Mouse (Mus musculus): ENCODE measurements around the gene Maats1. TPM values are rescaled to one million over a fixed set of nuclear protein-coding genes. Genes with fewer than 3 reads are reported as not detected.

The Maats1 gene
- under 1 TPM; 0.10 TPM for total RNA-seq (2021)
- long read RNA-seq, experiment 1: 0 reads
- long read RNA-seq, experiment 2: 0 reads

GRCm38 (mm10) chr16:38341396-38342324 is at the start of gene Maats1:
Gene Maats1 (minus strand): TSS chr16:38342143.
- intact Hi-C loops (cut with DNase I): no loop called here
- DNase-seq: peak; percentile 76 to 82

DNA sequence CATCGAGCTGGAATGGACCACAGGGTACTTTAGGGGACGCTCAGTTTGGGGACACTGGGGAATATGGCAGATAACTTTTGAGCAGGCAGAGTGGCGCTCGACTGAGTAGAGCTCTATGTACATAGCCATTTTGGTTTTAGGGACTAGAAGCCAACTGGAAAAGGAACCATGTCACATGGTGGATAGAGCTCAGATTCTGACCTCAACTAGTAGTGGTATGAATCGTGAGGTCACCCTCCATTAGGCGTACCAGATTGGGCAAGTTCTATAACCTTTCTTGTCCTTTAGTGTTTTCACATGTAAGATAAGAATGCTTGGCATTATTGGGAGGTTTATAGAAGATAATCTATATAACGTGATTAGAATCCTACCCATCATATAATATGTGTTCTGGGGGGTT is 48.4 kb upstream of the Maats1 start:
- intact Hi-C loops (cut with DNase I): loop anchor here (5.0 kb wide), 1 partner anchor 92 kb away; no protein-coding TSS in a partner anchor
- DNase-seq: no peak

- intact Hi-C loops (cut with DNase I): no loop called here
- DNase-seq: no peak
These were observed 47.4 kb upstream of the Maats1 start for GRCm38 (mm10) chr16:38389284-38389893.

- DNase-seq: no peak
- intact Hi-C loops (cut with DNase I): no loop called here
These were observed 46.8 kb upstream of the Maats1 start for GRCm38 (mm10) chr16:38388757-38389156.

- intact Hi-C loops (cut with DNase I): no loop called here
- no peak for DNase-seq
These were observed 45.4 kb upstream of the Maats1 start for GRCm38 (mm10) chr16:38387389-38387788.

DNA sequence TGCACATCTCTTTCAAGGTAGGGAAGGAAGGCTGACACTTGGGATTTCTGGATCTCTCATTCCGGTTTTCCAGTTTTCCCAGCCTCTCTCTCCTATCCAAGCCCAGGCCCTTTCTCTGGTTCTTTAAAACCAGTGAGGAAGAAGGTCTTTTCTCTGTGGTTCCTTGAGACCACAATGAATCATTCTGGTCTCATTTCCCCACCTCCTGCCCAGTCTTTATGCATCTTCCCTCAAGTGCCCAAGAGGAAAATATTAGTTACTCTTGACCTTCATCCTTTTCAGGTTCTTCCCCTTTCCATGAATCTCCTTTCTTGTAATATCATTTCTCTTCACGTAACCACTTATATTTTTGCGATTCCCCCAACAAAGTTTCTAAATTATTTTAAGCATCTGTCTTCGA is 43.8 kb upstream of the Maats1 start:
- intact Hi-C loops (cut with DNase I): no loop called here
- DNase-seq: no peak

DNA sequence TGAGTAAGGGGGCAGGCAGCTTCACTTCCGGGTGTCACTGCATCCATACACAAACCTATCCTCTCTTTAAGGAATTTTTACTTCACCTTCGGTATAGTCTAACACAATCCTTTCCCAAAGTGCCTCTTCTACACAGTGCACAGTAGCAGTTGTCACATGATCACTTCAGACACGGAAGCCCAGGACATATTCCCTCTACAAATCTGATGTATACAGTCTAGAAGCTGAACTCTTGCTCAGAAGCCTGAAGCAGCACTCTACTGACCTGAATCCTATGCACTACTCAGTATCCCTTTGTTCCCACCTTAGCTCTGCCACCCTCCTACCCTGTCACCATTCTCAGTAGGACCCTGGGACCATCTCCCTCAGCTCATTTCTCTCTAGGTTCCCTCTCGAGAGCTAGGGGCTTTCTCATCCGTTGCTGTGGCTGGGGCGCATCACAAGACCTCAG is 43.3 kb upstream of the Maats1 start:
- DNase-seq: no peak
- intact Hi-C loops (cut with DNase I): no loop called here

- intact Hi-C loops (cut with DNase I): no loop called here
- DNase-seq: no peak
These were observed 41.7 kb upstream of the Maats1 start for GRCm38 (mm10) chr16:38383683-38384082.

DNA sequence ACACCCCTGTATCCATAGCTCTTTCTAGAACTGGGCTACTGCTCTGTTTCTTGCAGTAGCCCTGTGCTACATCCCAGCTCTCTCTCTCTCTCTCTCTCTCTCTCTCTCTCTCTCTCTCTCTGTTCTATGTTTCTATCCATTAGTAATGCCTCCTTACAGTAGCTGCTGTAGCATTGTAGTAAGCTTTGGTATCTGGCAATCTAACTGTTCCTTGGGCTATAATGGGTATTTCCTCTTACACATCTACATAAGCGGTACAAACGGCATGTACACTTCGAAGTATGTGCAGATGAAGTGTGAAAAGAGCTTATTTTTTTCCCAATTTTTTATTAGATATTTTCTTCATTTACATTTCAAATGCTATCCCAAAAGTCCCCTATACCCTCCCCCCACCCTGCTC is 38.0 kb upstream of the Maats1 start:
- intact Hi-C loops (cut with DNase I): no loop called here
- DNase-seq: no peak

DNA sequence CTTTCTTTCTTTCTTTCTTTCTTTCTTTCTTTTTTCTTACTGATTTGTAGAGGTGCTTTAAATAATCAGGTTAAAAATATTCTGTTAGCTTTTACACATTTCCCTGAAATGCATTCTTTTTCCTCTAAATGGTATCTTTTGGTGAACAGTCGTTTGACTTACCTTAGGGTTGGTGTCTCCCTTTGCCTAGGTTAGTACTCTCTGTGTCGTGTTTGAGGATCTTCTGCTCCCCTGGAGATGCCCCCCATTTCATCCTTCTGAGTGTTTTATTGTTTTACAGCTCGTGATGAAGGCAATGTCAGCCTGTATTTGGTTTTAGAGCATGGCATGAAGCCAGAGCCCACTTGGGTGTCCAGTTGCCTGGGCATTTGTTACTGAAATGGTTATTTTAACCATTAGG is 37.5 kb upstream of the Maats1 start:
- intact Hi-C loops (cut with DNase I): no loop called here
- DNase-seq: no peak

- intact Hi-C loops (cut with DNase I): no loop called here
- no peak for DNase-seq
These were observed 37.1 kb upstream of the Maats1 start for GRCm38 (mm10) chr16:38379088-38379487.

GRCm38 (mm10) chr16:38378591-38378990 is 36.6 kb upstream of the Maats1 start:
- no peak for DNase-seq
- intact Hi-C loops (cut with DNase I): no loop called here

DNA sequence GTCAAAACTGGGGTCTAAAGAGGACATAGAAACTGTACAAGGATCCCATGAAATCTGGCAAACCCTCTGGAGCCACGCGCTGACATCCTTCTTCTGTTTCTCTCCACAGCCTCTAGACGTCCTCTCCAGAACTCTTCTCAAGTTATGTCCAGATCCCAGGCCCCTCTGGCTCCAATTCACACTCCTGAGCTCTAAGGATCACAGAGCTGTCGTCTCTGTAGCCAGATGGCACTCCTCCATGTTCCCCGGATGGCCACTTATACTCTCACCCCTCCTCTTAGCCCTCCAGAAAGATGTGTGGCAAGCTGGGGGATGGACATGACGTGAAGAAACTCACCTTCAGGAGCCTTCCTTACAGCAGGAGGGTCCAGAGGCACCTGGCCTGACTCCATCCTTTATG is 35.6 kb upstream of the Maats1 start:
- DNase-seq: no peak
- intact Hi-C loops (cut with DNase I): no loop called here

GRCm38 (mm10) chr16:38376841-38377249 is 34.9 kb upstream of the Maats1 start:
- intact Hi-C loops (cut with DNase I): no loop called here

DNA sequence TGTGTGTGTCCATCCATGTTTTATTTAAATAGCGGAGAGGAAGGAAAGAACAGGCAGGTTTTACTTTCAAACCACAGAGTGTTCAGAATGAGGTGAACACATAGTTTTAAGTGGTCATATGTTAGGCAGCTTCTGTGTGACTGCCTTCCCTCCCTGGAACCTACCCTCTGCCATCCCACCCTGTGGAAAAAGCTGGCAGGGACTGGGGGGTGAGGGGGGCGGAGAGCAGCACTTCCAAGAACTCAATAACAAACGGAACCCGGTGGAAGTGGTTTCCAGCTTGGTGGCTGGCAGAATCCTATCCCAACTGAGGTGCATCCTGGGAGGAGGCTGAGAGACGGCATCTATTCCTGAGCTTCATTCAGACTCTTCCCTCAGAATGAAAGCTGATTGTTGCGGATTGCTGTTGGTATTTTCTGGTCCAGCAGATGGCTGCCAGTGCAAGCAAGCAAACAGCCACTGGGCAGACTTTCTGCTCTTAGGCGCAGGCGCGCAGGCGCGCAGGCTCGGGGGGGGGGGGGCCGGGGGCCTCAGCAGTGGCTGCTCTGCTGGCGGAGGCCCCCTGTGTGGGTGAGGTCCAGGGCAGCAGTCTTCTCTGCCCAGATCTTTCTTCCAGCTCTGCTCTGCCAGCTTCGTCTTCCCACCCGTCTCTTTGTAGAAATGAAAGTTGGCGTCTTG is 34.4 kb upstream of the Maats1 start:
- peak in 1 of 2 experiments; percentile 42 for DNase-seq
- intact Hi-C loops (cut with DNase I): no loop called here

More at GRCm38 (mm10) chr16:38376841-38377249, 34.9 kb upstream of the Maats1 start:
- no peak for DNase-seq

- intact Hi-C loops (cut with DNase I): no loop called here
These were observed 33.2 kb upstream of the Maats1 start for GRCm38 (mm10) chr16:38375182-38375581.

GRCm38 (mm10) chr16:38374379-38375140 is 32.6 kb upstream of the Maats1 start:
- no peak for DNase-seq
- intact Hi-C loops (cut with DNase I): loop anchor here (1.0 kb wide), 1 partner anchor 26 kb away; no protein-coding TSS in a partner anchor

More at GRCm38 (mm10) chr16:38375182-38375581, 33.2 kb upstream of the Maats1 start:
- DNase-seq: no peak

DNA sequence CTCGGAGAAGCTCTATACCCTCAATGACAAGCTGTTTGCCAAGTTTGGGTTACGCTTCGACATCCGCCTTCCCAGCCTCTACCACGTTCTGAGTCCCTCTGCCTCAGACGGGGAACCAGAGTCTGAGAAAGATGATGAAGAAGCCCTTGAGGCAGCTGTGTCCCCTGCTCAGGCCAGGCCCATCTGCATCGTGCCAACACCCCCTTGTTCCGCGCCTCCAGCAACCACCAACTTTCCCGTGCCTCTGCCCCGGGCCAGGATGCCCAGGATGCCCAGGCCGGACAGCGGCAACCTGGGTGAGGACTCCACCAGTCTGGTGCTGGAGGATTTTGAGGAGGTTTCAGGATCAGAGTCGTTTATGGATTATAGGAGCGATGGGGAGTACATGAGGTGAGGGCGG is 32.0 kb upstream of the Maats1 start:
- intact Hi-C loops (cut with DNase I): loop anchor here (1.0 kb wide), 1 partner anchor 26 kb away; no protein-coding TSS in a partner anchor
- DNase-seq: no peak

GRCm38 (mm10) chr16:38373439-38373838 is 31.5 kb upstream of the Maats1 start:
- no peak for DNase-seq
- intact Hi-C loops (cut with DNase I): no loop called here

DNA sequence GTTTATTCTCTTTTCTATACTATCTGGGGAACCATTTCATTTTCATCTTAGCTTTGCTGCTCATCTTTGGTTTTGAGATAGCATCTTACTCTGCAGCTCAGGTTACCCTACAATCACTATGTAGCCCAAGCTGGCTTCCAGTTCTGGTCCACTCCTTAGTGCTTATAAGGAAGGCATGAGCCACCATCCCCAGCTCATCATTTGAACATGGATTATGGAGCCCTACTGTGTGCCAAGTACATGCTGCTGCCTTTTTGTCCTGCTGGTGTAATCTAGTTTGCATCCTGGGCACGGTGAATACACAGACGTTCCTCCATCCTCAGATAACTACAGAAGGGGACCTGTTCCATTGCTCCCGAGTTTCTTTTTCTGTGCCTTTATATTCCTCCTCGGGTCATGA is 30.9 kb upstream of the Maats1 start:
- intact Hi-C loops (cut with DNase I): no loop called here
- DNase-seq: no peak

Data from heart, postnatal 14 days (tissue).